In genomic region chr17:24068271-24068670, GRCm38 (mm10) we compare ENCODE assay signal across 9 mouse cellular contexts. TPM values are rescaled to one million over a fixed set of nuclear protein-coding genes. Genes with fewer than 3 reads are reported as not detected.
DNase-seq lines count a peak whose midpoint lies in the region.
"Had no signal": no experiment of that assay in that cellular context is flagged by ENCODE, and none has a peak within 500 bp of the region (broad histone marks: within the 10 kb centered on the region; RNA-seq: fewer than 3 reads in every experiment).

No protein-coding gene starts in this region.

- H3K36me3 ChIP-seq in heart, embryonic 10.5 days, result peaks cover 43% of the 10 kb centered on the region

- no peaks in the 10 kb centered on the region for H3K27me3 ChIP-seq in heart, embryonic 10.5 days (ENCODE audit: insufficient read depth, poor library complexity, severe bottlenecking)

- no peak overlapping the region for H3K4me3 ChIP-seq in heart, embryonic 10.5 days

- H3K9me3 ChIP-seq in heart, embryonic 10.5 days, result no peaks in the 10 kb centered on the region

- DNase-seq in cerebellum, adult 18-20 months, result peak; percentile 30 to 46
- DNase-seq in cerebellum, adult 9-10 months, result no peak
- DNase-seq in layer of hippocampus, adult 11-12 months (ENCODE audit: low spot score), result peak; percentile 32
- DNase-seq in layer of hippocampus, adult 9-10 months (ENCODE audit: low spot score), result no peak
- peak; percentile 62 for DNase-seq in adipocyte (ENCODE audit: low spot score)
- DNase-seq in frontal cortex, postnatal 36 days (ENCODE audit: low spot score in 2 of 2), result peak; percentile 33 to 44
- DNase-seq in embryo, embryonic 10.5 days (ENCODE audit: low spot score), result no peak
- DNase-seq in heart, embryonic 10.5 days (ENCODE audit: low spot score), result no peak
- DNase-seq: kidney, postnatal 14 days had no signal

- WGBS in heart, embryonic 10.5 days, result 92% methylated on average over 5 of the region's 5 CpGs

- H3K4me1 ChIP-seq in heart, embryonic 10.5 days, result peaks cover 7% of the 10 kb centered on the region

- H3K27ac ChIP-seq in heart, embryonic 10.5 days, result no peak overlapping the region

RNA-seq across cellular contexts. Expression of gene Kctd5, which starts 5.0 kb away (rescaled TPM):
- 55.2 and 71.8 TPM in 2 replicates for polyA plus RNA-seq in heart, embryonic 10.5 days (2016; fragmentation: Nextera tagmentation; extraction: Ambion mirVana)

RNA-seq across cellular contexts. Expression of gene Prss27, which starts 30.3 kb away (rescaled TPM):
- 0.38 and 1.2 TPM in 2 replicates for polyA plus RNA-seq in heart, embryonic 10.5 days (2016; fragmentation: Nextera tagmentation; extraction: Ambion mirVana)

Comparison
In these comparisons a context has a peak if more than half of its experiments do, and no peak if none do; other contexts are left out.
1. DNase-seq: peak in cerebellum, adult 18-20 months (2 of 2), layer of hippocampus, adult 11-12 months (single experiment), adipocyte (single experiment) and frontal cortex, postnatal 36 days (2 of 2); none in cerebellum, adult 9-10 months (single experiment), layer of hippocampus, adult 9-10 months (single experiment), embryo, embryonic 10.5 days (single experiment) and heart, embryonic 10.5 days (single experiment).